Mouse (Mus musculus): ENCODE data around the gene Prr12. TPM values are rescaled to one million over a fixed set of nuclear protein-coding genes. Genes with fewer than 3 reads are reported as not detected.
A peak's percentile ranks its signal among the peaks of the same experiment; 100 is the strongest.

Gene Prr12
- total RNA-seq, 2 experiments from 2014 or later = 75.7 to 77.5 TPM

- peak; percentile 50 to 56 for DNase-seq (ENCODE audit: low spot score in 2 of 2)
Observed at GRCm38 (mm10) chr7:45052181-45052861, 360 bp downstream of the Prr12 start.

DNA sequence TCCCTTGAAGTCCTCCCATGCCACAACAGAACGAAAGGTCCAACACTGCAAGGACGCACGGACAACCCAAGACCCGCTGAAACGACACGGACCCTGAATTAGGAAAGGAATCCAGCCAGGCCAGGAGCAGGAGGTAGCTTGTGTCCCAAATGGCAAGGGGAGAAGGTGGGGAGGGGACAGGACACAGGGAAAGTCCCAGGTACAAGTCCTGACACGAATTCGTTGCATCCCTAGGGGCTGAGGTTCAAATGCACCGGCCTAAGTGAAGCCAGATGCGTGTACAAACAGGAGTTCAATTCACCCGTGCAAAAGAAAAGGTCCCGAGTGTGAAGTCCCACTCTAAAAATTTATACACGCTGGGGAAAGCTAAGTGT, 1.1 kb downstream of the Prr12 start:
- no peak for DNase-seq (ENCODE audit: low spot score in 2 of 2)

DNA sequence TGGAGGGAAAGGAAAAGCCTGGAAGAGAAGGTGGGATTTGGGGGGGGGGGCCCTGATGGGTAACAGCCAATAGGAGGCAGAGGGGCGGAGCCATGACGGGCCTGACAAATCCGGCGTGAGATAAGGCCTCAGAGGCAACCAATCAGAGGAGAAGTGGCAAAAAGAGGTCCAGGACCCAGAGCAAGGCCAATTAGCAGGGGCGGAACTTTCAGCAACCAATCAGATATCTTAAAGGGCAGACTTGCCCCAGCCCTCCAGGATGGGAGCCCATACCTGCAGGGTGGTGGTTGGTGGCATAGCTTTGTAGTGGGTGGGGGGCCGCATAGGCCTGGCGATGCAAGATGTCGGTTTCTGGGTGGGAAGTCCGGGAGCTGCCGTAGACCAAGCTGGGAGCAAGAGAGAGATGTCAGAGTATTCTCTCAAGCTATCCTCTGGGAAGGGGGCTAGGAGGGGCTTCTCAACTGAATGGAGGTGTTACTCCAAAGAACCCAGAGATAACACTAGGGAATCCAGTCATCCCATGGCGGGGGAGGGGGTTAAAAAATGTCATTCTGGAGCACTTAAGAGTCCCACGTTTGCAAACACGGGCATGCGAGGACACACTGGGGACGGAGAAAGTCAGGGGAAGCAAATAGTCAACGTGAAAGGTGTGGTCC, 1.6 kb downstream of the Prr12 start:
- DNase-seq (ENCODE audit: low spot score in 2 of 2) = peak; percentile 57 to 85

GRCm38 (mm10) chr7:45048923-45049657, 3.6 kb downstream of the Prr12 start:
- no peak for DNase-seq (ENCODE audit: low spot score in 2 of 2)

DNA sequence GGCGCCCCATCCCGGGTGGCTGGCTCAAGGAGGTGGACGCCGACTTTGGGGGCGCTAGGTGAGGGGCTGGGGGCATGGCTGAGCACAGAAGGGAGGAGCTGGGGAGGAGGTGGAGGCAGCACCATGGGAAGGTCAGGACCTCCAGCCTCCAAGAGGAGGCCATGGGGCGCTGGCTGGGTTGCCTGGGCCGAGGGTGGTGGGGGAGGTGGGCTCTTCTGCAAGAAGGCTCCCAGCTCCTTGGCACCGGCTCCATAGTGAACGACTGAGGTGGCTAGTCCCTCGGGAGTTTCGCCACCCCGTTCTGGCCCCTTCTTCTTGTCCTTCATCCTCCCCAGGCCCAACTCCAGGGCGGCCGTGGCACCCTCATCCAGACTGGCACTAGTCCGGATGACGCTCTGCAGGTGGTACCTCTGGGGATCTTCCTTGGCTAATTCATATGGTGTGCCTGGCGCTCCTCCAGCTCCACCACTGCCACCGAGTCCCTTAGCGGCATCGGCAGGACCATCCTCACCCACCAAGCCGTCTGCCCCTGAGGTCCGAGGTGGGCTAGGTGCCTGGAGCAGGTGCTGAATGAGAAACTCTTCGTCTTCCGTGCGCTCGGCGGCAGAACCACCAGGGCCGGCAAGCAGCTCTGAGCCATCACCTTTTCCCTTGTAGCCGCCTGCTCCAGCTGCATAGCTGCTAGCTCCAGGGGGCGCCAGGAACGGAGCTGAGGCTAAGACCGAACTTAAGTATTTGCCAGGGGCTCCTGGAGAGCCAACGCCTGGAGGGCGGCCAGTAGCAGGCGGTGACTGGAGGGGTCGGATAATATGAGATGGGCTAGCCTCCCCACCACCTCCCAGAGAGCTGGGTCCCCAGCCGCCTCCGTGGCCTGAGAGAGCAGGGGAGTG, 4.4 kb downstream of the Prr12 start:
- DNase-seq (ENCODE audit: low spot score in 2 of 2) = no peak

DNA sequence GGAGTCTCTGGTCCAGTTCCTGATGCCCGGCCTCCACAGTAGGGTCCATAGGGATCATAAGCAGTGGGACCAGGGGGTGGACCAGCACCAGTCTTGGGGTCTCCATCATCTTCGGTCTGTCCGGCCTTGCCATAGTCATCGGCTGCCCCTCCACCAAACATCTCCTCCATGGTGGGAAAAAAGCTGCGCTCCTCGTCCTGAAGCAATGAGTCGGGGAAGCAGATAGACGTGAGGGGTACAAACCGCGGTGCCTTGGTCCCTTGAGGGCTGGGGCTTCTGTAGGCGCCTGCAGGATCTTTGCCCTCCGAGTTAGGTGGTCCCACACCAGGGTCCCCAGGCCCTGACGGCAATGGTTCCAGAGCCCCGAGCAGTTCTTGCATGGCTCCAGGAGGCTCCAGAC, 5.2 kb downstream of the Prr12 start:
- no peak for DNase-seq (ENCODE audit: low spot score in 2 of 2)

- no peak for DNase-seq (ENCODE audit: low spot score in 2 of 2)
Observed at GRCm38 (mm10) chr7:45046853-45047350, 5.8 kb downstream of the Prr12 start.

DNA sequence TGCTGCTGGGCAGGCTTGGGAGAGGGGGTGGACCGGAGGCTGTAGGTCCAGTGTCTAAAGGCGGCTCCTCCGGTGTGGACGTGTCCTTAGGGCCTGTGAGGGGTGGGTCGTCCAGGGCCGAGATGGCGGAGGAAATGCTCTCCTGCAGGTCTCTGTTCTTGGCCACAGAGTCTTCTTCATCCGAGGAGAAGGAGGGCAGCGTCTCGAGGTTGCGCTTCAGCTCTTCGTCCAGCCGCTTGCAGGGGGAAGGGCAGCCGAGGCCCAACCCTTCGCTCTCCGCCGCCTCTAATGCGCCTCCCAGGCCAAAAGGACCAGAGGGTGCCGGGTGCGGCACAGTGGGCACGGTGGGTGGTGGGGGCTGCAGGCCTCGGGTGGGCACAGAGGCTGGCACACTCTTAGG, 6.9 kb downstream of the Prr12 start:
- no peak for DNase-seq (ENCODE audit: low spot score in 2 of 2)

DNA sequence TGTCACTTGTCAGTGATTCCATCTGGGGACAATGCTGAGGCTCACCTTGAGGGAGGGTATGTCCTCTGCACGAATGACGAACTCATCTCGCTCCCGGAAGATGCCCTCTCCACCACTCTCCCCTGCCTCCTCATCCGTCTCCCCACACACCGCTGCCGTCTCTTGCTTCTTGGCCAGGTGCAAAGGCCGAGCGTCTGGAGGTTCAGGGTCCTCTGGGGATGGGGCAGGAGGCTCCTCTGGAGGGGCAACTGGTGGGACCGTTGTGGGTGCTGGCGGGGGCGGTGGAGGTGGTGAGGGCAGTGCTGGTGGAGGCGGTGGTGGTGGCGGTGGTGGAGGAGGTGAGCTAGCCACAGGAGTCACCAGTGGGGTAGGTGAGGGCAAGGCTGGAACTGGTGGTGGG, 9.4 kb downstream of the Prr12 start:
- no peak for DNase-seq (ENCODE audit: low spot score in 2 of 2)

- DNase-seq (ENCODE audit: low spot score in 2 of 2) = no peak
Observed at GRCm38 (mm10) chr7:45040851-45041250, 11.8 kb downstream of the Prr12 start.

DNA sequence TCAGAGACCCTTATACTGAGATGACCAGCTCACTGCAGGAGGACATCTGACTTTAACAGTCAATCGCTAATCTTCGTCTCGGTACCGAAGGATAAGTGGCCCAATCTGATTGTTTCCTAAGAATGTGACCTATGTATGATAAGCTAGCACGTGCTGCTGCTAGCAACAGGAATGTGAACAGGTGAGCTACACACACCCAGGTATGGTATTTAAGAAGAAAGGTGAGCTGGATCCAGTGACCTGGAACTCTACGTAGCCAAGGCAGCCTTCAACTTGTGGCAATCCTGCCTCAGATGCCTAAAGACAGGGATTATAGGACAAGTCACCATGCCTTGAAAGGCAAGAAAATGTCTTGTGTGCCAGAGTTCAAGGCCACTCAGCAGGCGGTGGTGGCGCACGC, 14.3 kb downstream of the Prr12 start:
- no peak for DNase-seq (ENCODE audit: low spot score in 2 of 2)

DNA sequence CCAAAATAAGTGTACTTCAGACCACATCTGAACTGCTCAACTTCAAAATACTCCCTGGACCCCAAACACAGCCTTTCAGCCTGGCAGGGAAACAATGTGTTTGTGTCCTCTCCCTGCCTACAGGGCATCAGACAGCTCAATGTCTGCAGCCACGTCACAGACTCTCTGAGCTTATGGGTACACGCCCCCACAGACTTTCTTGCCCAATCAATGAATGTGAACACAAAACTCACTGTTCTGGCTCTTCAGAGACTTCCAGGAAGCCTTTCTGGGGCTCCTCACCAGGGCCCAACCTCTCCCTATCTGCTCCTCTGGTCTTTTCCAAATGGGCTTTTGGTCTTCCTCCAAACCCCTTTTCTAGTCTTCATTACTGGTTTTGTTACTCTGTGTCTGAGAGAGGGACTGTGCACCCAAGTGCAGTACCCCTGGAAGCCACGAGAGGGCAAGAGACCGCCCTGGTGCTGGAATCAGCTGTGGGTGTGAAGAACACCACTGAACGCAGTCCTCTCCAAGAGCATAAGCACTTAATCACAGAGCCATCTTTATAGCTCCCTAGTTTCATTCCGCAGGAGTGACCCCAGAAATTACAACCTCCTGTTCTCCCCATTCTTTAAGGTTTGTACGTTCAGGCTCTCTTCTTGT, 14.8 kb downstream of the Prr12 start:
- peak in 1 of 2 experiments; percentile 53 for DNase-seq (ENCODE audit: low spot score in 2 of 2)

- DNase-seq (ENCODE audit: low spot score in 2 of 2) = no peak
Observed at GRCm38 (mm10) chr7:45036702-45037101, 16.0 kb downstream of the Prr12 start.

GRCm38 (mm10) chr7:45035631-45036030, 17.1 kb downstream of the Prr12 start:
- DNase-seq (ENCODE audit: low spot score in 2 of 2) = no peak

DNA sequence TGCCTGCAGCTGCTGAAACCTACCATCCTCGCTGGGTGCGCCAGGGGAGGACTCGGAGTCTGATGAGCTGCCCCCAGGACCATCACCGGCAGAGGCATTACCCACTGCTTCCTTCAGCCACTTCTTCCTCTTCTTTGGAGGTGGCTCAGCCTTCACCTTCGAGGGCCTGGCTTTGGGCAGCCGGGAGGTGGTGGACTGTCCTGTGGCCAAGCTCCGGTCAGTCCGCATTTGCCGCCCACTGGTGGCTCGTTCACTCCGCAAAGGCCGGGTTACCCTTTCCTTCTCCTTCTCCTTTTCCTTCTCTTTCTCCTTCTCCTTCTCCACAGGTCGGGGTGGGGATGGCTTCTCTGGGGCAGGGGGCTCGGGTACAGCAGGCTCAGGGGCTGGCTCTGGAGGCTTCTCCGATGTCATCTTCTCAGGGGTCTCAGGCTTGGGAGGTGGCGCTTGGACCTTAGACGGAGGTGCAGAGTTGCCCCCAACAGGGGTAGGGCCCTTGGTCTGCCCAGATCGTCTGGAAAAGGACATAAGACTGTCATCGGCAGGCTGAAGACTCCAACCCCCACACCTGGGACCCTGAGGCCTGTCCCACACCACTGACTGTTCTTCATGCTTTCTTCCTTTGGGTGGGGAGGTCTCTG, 18.8 kb downstream of the Prr12 start:
- no peak for DNase-seq (ENCODE audit: low spot score in 2 of 2)

- no peak for DNase-seq (ENCODE audit: low spot score in 2 of 2)
Observed at GRCm38 (mm10) chr7:45030857-45031256, 21.8 kb downstream of the Prr12 start.

DNA sequence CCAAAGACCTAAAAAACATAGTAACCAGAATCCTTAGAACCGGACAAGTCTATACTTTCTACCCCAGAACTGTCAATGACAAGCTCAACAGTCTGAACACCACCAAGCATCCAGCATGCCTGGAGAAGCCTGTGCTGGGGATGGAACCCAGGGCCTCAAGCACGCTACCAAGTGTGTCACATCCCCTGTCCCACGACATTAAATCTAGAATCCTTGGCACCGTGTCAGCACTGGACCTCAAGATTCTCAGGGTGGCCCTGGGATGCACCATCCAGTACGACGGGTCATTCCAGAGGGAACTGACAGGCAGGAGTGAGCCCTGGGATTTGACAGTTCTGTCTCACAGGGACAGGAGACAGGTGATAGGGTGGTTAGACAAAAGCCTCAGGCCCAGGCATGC, 22.7 kb downstream of the Prr12 start:
- no peak for DNase-seq (ENCODE audit: low spot score in 2 of 2)

GRCm38 (mm10) chr7:45028351-45028750, 24.3 kb downstream of the Prr12 start:
- DNase-seq (ENCODE audit: low spot score in 2 of 2) = no peak

- DNase-seq (ENCODE audit: low spot score in 2 of 2) = no peak
Observed at GRCm38 (mm10) chr7:45027761-45028160, 24.9 kb downstream of the Prr12 start.

- DNase-seq (ENCODE audit: low spot score in 2 of 2) = no peak
Observed at GRCm38 (mm10) chr7:45026256-45026655, 26.4 kb downstream of the Prr12 start.

Data from layer of hippocampus, adult 18-20 months (tissue).